Mouse (Mus musculus) gonadal fat pad, adult 2 months (tissue): ENCODE data around the gene Tmem9. TPM values are rescaled to one million over a fixed set of nuclear protein-coding genes. Genes with fewer than 3 reads are reported as not detected.

Experiments
- DNase-seq: peaks from one replicate; pipeline ENCODE4 v3.0.0-alpha.2; 2012; ENCODE audit warnings: low read depth
- polyA plus RNA-seq: library from polyadenylated mRNA; depleted of rRNA; stranded (reverse); fragments of >200 nt; gene quantifications from 2 replicates; pipeline ENCODE4 v1.2.3, GENCODE M21; 2012

Tmem9 gene
- polyA plus RNA-seq, 1 experiment, result 107 TPM

DNA sequence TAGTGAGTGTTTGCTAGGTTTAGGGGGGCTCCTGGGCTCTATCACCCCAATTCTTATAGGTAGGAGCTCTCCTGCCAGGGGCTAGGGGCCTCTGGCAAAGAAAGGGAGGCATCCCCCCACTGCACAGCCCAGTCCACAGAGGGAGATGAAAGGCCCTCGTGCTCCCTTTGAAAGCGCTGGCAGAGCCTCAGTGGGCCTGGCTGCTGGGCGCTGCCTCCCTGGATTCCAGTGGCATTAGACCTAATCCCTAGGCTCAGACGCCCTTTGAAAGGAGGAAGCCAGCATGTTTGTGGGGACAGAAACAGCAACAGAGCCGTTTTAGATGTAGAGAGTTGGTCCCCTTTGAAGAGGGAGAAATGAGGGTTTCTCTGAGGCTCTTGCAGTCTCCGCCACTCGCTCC, 22.3 kb downstream of the Tmem9 start:
- DNase-seq, result no peak

GRCm38 (mm10) chr1:136031697-136032096, 23.7 kb downstream of the Tmem9 start:
- no peak for DNase-seq

GRCm38 (mm10) chr1:136032961-136033360, 25.0 kb downstream of the Tmem9 start:
- DNase-seq, result no peak

DNA sequence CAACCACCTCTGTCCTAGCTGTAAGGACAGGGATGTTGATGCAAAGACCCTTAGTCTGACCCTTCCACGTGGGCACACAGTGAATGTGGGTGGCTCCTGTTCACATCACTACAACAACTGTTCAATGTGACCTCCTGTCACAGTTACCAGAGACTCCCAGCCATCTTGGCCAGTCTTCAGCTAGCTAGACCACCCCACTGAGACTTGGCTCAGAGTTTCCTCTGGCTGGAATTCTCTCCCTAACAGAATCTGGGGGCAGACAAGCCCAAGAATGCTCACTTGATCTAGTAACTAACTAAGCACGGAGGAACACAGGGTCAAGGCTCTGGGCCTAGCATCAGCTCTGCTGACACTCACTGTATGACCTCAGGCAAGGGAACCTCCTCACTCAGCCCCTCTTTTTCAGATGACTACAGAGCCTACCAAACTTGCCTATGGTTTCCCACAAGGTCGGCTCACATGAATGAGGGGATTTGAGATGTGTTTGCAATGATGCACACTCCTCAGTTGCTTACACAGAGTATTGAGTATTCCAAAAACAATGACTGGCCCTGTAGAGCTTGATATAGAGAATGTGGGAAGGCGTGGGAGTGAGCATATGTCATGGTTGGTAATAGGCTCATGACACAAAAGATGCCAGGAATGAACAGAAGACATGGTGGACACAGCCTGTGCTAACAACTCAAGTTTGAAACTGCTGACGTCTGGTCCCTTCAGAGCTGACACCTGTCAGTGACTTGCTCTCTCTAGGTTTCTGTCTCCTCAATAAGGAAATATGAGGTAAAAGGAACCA, 31.0 kb downstream of the Tmem9 start:
- no peak for DNase-seq

DNA sequence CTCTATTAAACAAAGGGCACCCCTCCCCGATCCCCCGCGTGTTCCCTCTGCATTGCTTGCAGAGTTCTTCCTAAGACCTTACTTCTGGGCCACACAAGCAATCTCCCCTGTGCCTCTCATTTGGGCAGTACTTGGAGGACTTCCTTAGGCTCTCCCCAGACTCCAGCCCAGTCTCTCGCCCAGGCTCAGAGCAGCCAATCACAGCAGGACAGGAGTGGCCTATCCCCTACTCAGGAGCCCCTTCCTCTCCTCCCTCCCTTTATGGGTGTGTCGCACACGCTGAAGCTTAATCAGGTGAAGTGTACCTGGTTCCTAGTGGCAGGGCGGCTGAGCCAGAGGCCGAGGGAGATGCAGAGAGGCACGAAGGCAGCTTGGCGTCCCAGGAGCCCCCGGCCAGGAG, 32.5 kb downstream of the Tmem9 start:
- DNase-seq, result no peak

GRCm38 (mm10) chr1:136040874-136041273, 32.9 kb downstream of the Tmem9 start:
- no peak for DNase-seq

DNA sequence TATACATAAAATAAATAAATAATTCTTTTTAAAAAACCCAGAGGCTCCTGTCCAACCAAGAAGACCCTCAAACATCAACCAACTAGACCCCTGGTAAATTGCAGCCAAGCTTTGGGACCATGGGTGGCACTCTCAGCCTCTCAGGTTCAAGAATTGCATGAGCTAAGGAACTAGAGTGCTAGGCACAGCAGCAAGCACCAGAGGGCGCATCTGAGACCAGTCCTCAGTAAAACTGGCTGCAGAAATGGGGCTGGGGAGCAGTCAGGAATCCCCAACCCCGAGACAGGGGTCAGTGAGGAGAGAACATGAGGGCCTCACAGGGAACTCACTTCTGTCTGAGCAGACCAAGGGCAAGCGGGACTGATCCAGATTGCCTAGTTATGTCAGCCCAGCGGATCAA, 37.8 kb downstream of the Tmem9 start:
- DNase-seq, result no peak

DNA sequence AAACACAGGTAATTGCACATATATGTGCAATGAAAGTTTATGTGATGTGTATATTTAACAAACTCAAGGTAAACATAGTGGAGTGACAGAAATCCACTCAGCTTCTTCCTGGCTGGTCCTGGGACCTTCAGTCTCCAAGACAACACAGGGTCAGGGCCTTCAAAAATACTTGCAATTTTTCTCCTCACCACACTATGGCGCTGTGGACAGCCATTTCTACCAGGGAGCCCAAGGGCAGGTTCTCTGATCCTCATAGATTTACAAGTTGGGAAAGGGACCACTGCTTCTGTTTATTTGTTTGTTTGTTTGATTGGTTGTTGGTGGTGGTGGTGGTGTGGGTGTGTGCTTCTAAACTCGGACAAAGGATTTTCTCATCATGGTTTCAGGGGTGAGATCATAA, 39.5 kb downstream of the Tmem9 start:
- no peak for DNase-seq

DNA sequence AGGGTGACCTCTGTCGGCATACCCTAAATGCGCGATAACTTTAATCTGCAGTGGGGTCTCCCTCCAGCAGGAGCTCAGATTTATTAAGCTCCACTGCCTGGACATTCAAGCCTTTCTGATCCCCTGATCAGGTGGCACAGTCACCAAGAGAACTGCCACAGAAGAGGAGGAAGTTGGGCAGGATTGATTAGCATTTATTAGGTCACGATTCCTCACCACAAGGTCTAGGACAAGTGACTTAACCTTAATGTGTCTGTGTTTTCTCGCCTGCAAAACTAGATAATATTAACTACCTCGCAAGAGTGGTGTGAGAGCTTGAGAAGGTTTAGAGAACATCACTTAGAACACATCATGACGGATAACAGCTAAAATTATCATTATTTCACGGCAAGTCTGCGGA, 39.9 kb downstream of the Tmem9 start:
- no peak for DNase-seq

DNA sequence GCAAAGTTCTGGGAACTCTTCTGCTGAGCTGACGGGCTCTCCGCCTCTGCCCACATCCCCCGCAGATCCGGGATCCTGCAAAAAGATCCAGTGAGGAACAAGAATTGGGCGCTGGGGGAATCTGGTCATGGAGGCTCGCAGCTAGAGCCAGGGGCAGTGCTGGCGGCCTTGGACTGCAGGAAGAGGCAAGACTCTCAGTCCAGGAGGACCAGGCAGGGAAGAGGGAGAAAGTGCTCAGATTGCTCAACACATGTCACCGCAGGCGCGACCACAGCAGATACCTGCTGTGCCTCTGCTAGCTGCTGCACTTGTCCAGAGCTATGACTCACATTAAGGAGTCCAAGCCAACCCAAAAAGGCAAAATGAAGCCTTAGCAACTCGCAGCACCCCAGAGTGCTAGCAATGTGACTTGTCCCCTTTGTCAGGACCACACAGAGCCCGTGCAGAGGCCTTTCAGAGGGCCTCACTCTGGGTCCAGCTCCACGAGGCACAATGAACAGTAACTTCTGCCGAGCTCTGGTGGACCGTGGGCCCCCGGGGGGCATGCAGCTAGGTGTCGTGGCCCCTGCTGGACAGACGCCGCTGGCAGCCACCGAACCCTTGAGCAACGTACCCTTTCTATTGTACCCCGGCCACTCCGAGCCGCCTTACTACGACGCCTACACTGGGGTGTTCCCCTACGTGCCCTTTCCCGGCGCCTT, 42.5 kb downstream of the Tmem9 start, which contains the start of gene Ascl5:
TSS of gene Ascl5 (plus strand) at position 493 of the 701 bp plus-strand sequence.
- DNase-seq, result no peak

- no peak for DNase-seq
Observed at GRCm38 (mm10) chr1:136051013-136051315, 43.0 kb downstream of the Tmem9 start.

- DNase-seq, result peak; percentile 23
Observed at GRCm38 (mm10) chr1:136051465-136051864, 43.5 kb downstream of the Tmem9 start.

DNA sequence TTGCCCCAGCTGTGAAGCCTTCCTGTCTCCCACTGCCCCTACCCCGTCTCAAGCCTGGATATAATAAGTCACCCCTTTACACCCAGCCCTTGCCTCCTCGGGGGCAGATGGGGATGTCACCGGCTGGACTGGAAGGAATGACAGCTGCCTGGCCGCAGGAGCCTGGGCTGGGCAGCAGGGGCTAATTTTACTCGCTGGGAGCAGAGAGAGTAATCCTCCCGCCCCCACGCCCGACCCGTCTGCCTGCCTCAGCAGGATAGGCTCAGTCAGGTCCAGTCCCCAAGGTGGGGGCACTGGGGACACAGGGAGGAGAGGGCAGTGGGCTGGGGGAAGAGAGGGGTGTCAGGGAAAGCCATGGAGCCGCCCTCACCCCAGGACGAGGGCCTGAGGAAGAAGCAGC, 44.6 kb downstream of the Tmem9 start, which contains the start of gene Cacna1s:
TSS of gene Cacna1s (plus strand) at position 204 of the 400 bp plus-strand sequence.
- DNase-seq, result no peak

- DNase-seq, result no peak
Observed at GRCm38 (mm10) chr1:136055771-136056170, 47.8 kb downstream of the Tmem9 start.

- no peak for DNase-seq
Observed at GRCm38 (mm10) chr1:136058594-136058993, 50.6 kb downstream of the Tmem9 start.

- no peak for DNase-seq
Observed at GRCm38 (mm10) chr1:136061041-136061789, 53.3 kb downstream of the Tmem9 start.

- DNase-seq, result no peak
Observed at GRCm38 (mm10) chr1:136061790-136062141, 53.8 kb downstream of the Tmem9 start.

DNA sequence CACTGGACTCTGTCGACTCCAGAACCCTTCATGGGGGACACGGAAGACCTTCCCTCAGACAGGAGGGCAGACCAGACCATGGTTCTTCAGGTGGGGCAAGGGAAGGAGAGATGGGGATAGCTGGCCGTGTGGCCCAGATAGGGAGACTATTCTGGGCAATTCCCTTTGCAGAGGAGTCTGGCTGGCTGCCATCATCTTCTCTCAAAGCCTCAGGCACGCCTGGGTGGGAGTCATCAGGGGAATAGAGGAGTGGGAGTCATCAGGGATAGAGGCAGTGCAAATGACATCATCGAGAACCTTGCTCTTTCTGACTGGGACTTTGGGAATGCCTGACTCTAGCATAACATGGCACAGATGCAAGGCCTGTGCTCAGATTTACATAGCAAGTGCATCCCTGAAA, 56.0 kb downstream of the Tmem9 start:
- DNase-seq, result no peak

DNA sequence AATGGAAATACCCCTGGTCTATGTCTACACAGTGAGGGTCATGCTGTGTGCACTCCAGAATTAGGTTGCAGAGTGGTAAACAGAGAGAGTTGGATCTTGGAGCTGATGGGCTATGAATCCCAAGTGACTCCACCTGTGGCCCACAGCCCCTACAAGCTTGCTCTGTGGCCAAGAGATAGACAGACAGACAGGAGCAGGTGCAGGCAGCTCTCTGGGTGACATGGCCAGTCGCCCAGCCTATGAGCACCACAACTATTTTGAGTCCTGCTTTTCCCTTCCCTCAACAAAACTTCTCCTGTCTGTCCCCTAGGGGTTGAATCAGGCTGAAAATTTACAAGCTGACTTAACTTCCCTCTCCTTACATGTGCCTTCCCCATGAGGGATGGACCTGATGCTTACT, 58.7 kb downstream of the Tmem9 start:
- no peak for DNase-seq

GRCm38 (mm10) chr1:136067579-136067978, 59.6 kb downstream of the Tmem9 start:
- DNase-seq, result no peak

- no peak for DNase-seq
Observed at GRCm38 (mm10) chr1:136076086-136076485, 68.1 kb downstream of the Tmem9 start.

DNA sequence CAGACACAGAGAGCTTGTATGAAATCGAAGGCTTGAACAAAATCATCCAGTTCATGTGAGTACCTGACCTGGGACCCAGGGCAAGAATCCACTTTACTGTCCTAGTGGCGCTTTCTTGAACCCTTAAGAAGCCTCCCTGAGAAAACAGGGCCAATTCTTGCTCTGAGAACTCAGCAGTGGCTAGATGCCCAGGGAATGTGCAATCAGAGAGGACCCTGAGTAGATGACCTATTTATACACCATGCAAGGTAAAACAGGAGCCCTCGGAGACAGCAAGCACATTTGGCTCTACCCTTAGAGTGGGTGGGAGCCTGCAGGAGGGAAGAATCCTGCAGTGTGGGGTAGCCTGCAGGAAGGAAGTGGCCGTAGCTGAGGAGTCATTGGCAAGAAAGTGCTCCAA, 69.7 kb downstream of the Tmem9 start:
- DNase-seq, result no peak

DNA sequence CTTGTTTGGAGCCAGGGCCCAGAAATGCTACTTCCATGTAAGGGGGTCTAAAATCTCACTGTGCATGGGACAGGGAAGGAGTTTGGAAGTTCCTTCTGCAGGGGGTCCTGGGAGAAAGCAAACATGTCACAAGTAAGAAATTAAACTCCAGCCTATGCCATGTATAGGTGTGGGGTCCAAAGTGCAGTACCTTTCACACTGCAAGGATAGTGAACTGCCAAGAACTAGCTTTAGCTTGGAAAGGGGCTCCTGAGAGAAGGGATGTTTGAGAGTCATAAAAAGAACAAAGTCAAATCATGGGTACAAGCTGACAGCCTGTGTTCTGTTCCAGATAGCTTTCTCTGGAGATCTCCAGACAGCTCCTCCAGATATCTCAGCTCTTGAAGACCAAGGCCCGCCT, 73.2 kb downstream of the Tmem9 start:
- DNase-seq, result no peak
